Mouse (Mus musculus): ENCODE data around the gene Akap4. TPM values are rescaled to one million over a fixed set of nuclear protein-coding genes. Genes with fewer than 3 reads are reported as not detected.
A peak's percentile ranks its signal among the peaks of the same experiment; 100 is the strongest.

Akap4 gene
- total RNA-seq (2021), result not detected
- long read RNA-seq, experiment 1, result 0 reads
- long read RNA-seq, experiment 2, result 0 reads

- no peak within 1 kb of the TSS for H3K4me3 ChIP-seq
- TF ChIP-seq CTCF (conservative IDR thresholded peaks at IDR 0.05), result no peak
- no peak for DNase-seq (ENCODE audit: low spot score in 2 of 2)
- no peak within 1 kb of the TSS for H3K27ac ChIP-seq
Observed at GRCm38 (mm10) chrX:7067219-7067618, at the start of gene Akap4. TSS of gene Akap4 (plus strand) at chrX:7067519.

- no peak within 1 kb of the TSS for H3K27ac ChIP-seq
- DNase-seq (ENCODE audit: low spot score in 2 of 2), result no peak
- TF ChIP-seq CTCF (conservative IDR thresholded peaks at IDR 0.05), result no peak
Observed at GRCm38 (mm10) chrX:7041519-7041918, 25.8 kb upstream of the Akap4 start, which contains the start of gene Ccnb3. TSS of gene Ccnb3 (minus strand) at chrX:7041619.

GRCm38 (mm10) chrX:7057056-7057455 is 10.3 kb upstream of the Akap4 start:
- Histone ChIP-seq H3K27ac (no peak overlapping the region), H3K4me3 (no peak overlapping the region)
- DNase-seq (ENCODE audit: low spot score in 2 of 2), result no peak
- no peak for TF ChIP-seq CTCF (conservative IDR thresholded peaks at IDR 0.05)

More at GRCm38 (mm10) chrX:7041519-7041918, 25.8 kb upstream of the Akap4 start, which contains the start of gene Ccnb3:
- no peak within 1 kb of the TSS for H3K4me3 ChIP-seq

- DNase-seq (ENCODE audit: low spot score in 2 of 2), result no peak
- no peak overlapping the region for H3K27ac ChIP-seq
- TF ChIP-seq CTCF (conservative IDR thresholded peaks at IDR 0.05), result no peak
- H3K4me3 ChIP-seq, result no peak overlapping the region
Observed at GRCm38 (mm10) chrX:7057634-7058033, 9.7 kb upstream of the Akap4 start.

- no peak for DNase-seq (ENCODE audit: low spot score in 2 of 2)
- Histone ChIP-seq H3K27ac (no peak overlapping the region), H3K4me3 (no peak overlapping the region)
- no peak for TF ChIP-seq CTCF (conservative IDR thresholded peaks at IDR 0.05)
Observed at GRCm38 (mm10) chrX:7064109-7064508, 3.2 kb upstream of the Akap4 start.

GRCm38 (mm10) chrX:7068002-7068401 is 683 bp downstream of the Akap4 start:
- no peak for DNase-seq (ENCODE audit: low spot score in 2 of 2)
- TF ChIP-seq CTCF (conservative IDR thresholded peaks at IDR 0.05), result no peak
- no peak overlapping the region for H3K27ac ChIP-seq
- no peak overlapping the region for H3K4me3 ChIP-seq

GRCm38 (mm10) chrX:7079820-7080429 is 12.6 kb downstream of the Akap4 start:
- Histone ChIP-seq H3K4me3 (no peak overlapping the region), H3K27ac (no peak overlapping the region)
- TF ChIP-seq CTCF (conservative IDR thresholded peaks at IDR 0.05), result no peak
- DNase-seq (ENCODE audit: low spot score in 2 of 2), result no peak

GRCm38 (mm10) chrX:7085878-7086277 is 18.6 kb downstream of the Akap4 start:
- no peak for DNase-seq (ENCODE audit: low spot score in 2 of 2)
- H3K4me3 ChIP-seq, result no peak overlapping the region
- no peak overlapping the region for H3K27ac ChIP-seq
- TF ChIP-seq CTCF (conservative IDR thresholded peaks at IDR 0.05), result no peak

- TF ChIP-seq CTCF (conservative IDR thresholded peaks at IDR 0.05), result no peak
- no peak overlapping the region for H3K27ac ChIP-seq
- DNase-seq (ENCODE audit: low spot score in 2 of 2), result no peak
- no peak overlapping the region for H3K4me3 ChIP-seq
Observed at GRCm38 (mm10) chrX:7090323-7090722, 23.0 kb downstream of the Akap4 start.

GRCm38 (mm10) chrX:7102280-7102679 is 35.0 kb downstream of the Akap4 start:
- DNase-seq (ENCODE audit: low spot score in 2 of 2), result no peak
- H3K27ac ChIP-seq, result no peak overlapping the region
- H3K4me3 ChIP-seq, result no peak overlapping the region
- TF ChIP-seq CTCF (conservative IDR thresholded peaks at IDR 0.05), result peak; percentile 52

- no peak overlapping the region for H3K4me3 ChIP-seq
- no peak for TF ChIP-seq CTCF (conservative IDR thresholded peaks at IDR 0.05)
- DNase-seq (ENCODE audit: low spot score in 2 of 2), result no peak
- no peak overlapping the region for H3K27ac ChIP-seq
Observed at GRCm38 (mm10) chrX:7114885-7115284, 47.6 kb downstream of the Akap4 start.

GRCm38 (mm10) chrX:7121618-7122280 is 54.4 kb downstream of the Akap4 start:
- no peak for DNase-seq (ENCODE audit: low spot score in 2 of 2)
- no peak overlapping the region for H3K27ac ChIP-seq
- no peak for TF ChIP-seq CTCF (conservative IDR thresholded peaks at IDR 0.05)
- no peak overlapping the region for H3K4me3 ChIP-seq

Other genes with a start within 250 kb of the Akap4 start
- gene Ccnb3, start 25.9 kb upstream of the Akap4 start, total RNA-seq (2021), result not detected

Data from layer of hippocampus, adult 2 months (tissue).